Mouse (Mus musculus) yolk sac, embryonic 10.5 days (tissue): ENCODE measurements around the gene Hist2h2be.
"Not testable (repeated sequence)": the region's sequence is repeated elsewhere in the genome, so short reads cannot be mapped to it uniquely, and the experiment has no call there.

ENCODE experiments used
- DNase-seq: peaks from one replicate; pipeline ENCODE4 v3.0.0-alpha.2; 2017; ENCODE audit warnings: low spot score

The Hist2h2be gene

GRCm38 (mm10) chr3:96262216-96262875 is 41.4 kb downstream of the Hist2h2be start:
- DNase-seq = peak; percentile 86

GRCm38 (mm10) chr3:96262979-96263550 is 42.1 kb downstream of the Hist2h2be start, which contains the start of gene Hist2h4:
Gene Hist2h4, minus strand, starts transcription at chr3:96263311.
- DNase-seq = peak; percentile 97

DNA sequence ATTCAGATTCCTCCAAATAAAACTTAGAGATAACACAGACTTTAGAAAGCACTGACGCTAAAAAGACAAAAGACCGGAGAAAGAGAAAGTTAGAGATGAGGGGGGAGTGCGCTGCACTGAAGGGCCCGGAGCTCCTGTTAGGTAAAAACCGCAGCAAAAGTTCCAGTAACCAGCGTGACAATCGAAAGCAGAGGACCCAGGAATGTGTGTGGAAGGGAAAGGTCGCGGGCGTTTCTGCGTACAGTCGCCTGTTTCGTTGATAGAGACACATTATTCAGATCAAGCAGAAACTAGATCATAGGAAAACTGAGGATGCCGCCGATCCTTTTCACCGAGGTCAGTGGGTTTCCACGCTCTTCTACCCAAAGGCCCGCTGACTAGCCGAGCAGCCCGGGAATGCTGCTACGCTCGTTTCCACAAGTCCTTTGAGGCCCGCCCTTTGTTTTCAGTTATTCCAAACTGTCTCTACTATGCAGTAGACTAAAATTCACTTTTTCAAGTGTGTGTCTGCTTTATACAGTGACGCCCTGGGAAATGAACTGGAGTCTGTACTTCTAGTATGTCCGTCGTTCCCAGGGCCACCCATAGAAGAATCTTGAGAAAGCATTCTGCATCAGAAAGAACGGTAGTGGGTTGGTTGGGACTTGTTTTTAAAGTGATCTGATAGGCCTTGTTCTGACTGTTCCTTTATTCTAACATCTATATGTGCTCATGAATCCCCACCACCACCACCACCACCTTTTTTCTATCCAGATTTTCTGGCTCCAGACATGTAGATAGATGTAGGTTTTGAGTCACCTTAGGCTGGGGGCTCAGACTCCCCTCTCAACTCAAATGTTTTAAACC is 42.9 kb downstream of the Hist2h2be start:
- DNase-seq = peak; percentile 75

DNA sequence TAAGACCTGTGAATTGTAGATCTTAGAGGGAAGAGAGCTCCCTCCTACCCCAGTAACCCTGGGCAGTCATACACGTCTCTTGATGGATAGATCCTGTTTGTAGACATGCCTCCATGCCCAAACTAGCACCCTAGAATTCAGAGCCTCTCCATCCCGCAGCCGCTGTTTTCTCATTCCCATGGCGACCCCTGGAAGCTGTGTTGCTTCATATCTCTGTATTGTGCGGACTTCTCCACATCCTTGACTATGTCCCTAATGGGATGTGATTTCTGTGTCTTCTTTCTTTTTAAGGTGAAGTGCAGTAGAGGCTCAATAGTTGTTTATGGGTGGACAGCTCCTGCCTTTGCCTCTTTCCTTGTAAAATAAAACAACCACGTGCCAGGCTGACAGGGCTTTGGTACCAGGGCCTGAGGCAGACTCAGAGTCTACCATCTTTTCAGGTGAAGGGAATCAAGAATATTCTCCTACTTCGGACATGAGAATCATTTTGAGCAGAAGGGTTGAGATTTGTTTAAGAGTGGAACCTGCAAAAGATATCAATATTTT is 43.6 kb downstream of the Hist2h2be start:
- DNase-seq = no peak

DNA sequence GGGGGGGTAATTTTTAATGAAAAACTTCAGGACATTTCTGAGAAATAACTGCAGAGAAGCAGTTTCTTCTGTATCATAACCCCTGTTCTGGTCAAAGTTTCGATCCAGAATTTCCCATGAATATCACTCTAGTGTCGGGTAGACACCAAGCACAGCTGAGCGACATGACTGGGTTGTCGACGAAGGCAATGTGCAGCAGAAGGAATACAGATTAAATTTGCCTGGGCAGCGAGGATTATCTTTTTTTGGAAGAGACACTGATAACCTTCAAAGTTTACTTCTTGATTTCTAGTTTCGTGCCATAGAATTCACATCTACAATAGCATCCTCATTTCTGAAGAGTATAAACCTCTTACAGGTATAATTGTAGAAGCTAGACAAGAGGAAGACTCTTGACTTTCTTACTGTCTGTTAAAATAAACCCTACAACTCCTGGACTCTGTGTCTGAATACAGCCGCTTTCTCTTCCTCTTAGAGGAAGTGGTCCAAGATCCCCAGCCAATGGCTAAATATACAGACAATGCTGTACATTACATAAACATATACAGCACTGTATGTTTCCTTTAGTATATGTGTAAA is 45.3 kb downstream of the Hist2h2be start:
- no peak for DNase-seq

GRCm38 (mm10) chr3:96267541-96267940 is 46.6 kb downstream of the Hist2h2be start:
- DNase-seq = no peak

- peak; percentile 90 for DNase-seq
These were observed 47.3 kb downstream of the Hist2h2be start, which contains the start of gene Hist2h3b for GRCm38 (mm10) chr3:96268051-96268775. Gene Hist2h3b, plus strand, starts transcription at chr3:96268654.

GRCm38 (mm10) chr3:96268776-96269378 is 48.0 kb downstream of the Hist2h2be start:
- DNase-seq = not testable (repeated sequence)

GRCm38 (mm10) chr3:96269511-96270474 is 48.9 kb downstream of the Hist2h2be start, which contains the start of gene Hist2h2bb:
Gene Hist2h2bb, plus strand, starts transcription at chr3:96269752.
- DNase-seq = peak; percentile 97
